8 mouse cellular contexts compared by ENCODE assay signal in genomic region chr11:77497341-77497756, GRCm38 (mm10). TPM values are rescaled to one million over a fixed set of nuclear protein-coding genes. Genes with fewer than 3 reads are reported as not detected.
DNase-seq lines count a peak whose midpoint lies in the region; ATAC-seq and TF ChIP-seq lines count a peak whose summit lies in the region.

No protein-coding gene starts in this region.

- peak overlapping the region; percentile 94 for H3K27ac ChIP-seq in heart, embryonic 11.5 days (ENCODE audit: low read depth, low read length)
- peak overlapping the region; percentile 81 for H3K27ac ChIP-seq in stomach, postnatal 0 days (replicated peaks)

- peaks cover 55% of the 10 kb centered on the region for H3K36me3 ChIP-seq in megakaryocyte, embryonic 14.5 days (replicated peaks; ENCODE audit: low read length)
- H3K36me3 ChIP-seq in heart, embryonic 11.5 days (ENCODE audit: control insufficient read depth, insufficient read depth, low read length), result peaks cover 12% of the 10 kb centered on the region
- H3K36me3 ChIP-seq in stomach, postnatal 0 days (ENCODE audit: control insufficient read depth, insufficient read depth, low read length), result peaks cover 6% of the 10 kb centered on the region; the same call in 1 of the 2 replicates

- peaks cover 84% of the 10 kb centered on the region for H3K4me1 ChIP-seq in megakaryocyte, embryonic 14.5 days
- peaks cover 45% of the 10 kb centered on the region for H3K4me1 ChIP-seq in heart, embryonic 11.5 days (ENCODE audit: control insufficient read depth, insufficient read depth, low read length)
- peaks cover 12% of the 10 kb centered on the region for H3K4me1 ChIP-seq in stomach, postnatal 0 days (replicated peaks; ENCODE audit: control insufficient read depth, insufficient read depth)

- H3K27me3 ChIP-seq in megakaryocyte, embryonic 14.5 days (replicated peaks), result no peaks in the 10 kb centered on the region
- no peaks in the 10 kb centered on the region for H3K27me3 ChIP-seq in heart, embryonic 11.5 days (ENCODE audit: control insufficient read depth, insufficient read depth, low read length)
- no peaks in the 10 kb centered on the region for H3K27me3 ChIP-seq in stomach, postnatal 0 days (ENCODE audit: control insufficient read depth, insufficient read depth, low read length)

- TF ChIP-seq EP300 in stomach, postnatal 0 days (optimal IDR thresholded peaks at IDR 0.05), result no peak

- H3K9ac ChIP-seq in heart, embryonic 11.5 days (ENCODE audit: low read depth, low read length), result peak overlapping the region; percentile 58
- no peak overlapping the region for H3K9ac ChIP-seq in stomach, postnatal 0 days (ENCODE audit: low read length)

- no peaks in the 10 kb centered on the region for H3K9me3 ChIP-seq in megakaryocyte, embryonic 14.5 days
- no peaks in the 10 kb centered on the region for H3K9me3 ChIP-seq in heart, embryonic 11.5 days (replicated peaks; ENCODE audit: control insufficient read depth, low read length)
- no peaks in the 10 kb centered on the region for H3K9me3 ChIP-seq in stomach, postnatal 0 days (ENCODE audit: control insufficient read depth, low read length)

- peak; percentile 70 for DNase-seq in cerebellum, adult 9-11 months
- DNase-seq in kidney, adult 9 months, result peak; percentile 82
- DNase-seq in lung, postnatal 10 days, result peak; percentile 95
- peak; percentile 72 for DNase-seq in stomach, postnatal 0 days (ENCODE audit: low spot score)
- no peak for DNase-seq in right cerebral cortex, adult 2 months (ENCODE audit: low spot score in 2 of 2)

- no peak for ATAC-seq in megakaryocyte, adult 5-6 weeks (ENCODE audit: poor library complexity, severe bottlenecking)
- ATAC-seq in heart, embryonic 11.5 days (replicated peaks; ENCODE audit: insufficient number of reproducible peaks, low FRiP score, low TSS enrichment), result 0 out of 2 replicates have a peak, but pooled peaks have one; percentile 7
- no peak for ATAC-seq in stomach, postnatal 0 days (ENCODE audit: low FRiP score, low TSS enrichment)

- peak; percentile 63 for TF ChIP-seq CTCF in stomach, postnatal 0 days (IDR thresholded peaks at IDR 0.05; ENCODE audit: low read depth)

- peak overlapping the region; percentile 50 for H3K4me3 ChIP-seq in megakaryocyte, embryonic 14.5 days (replicated peaks)
- 0 out of 2 replicates have a peak overlapping the region, but pooled peaks have one; percentile 5 for H3K4me3 ChIP-seq in heart, embryonic 11.5 days (ENCODE audit: low read depth, low read length)
- H3K4me3 ChIP-seq in stomach, postnatal 0 days (ENCODE audit: low read depth, low read length), result no peak overlapping the region

- 25% methylated on average over 6 of the region's 6 CpGs for WGBS in heart, embryonic 11.5 days (ENCODE audit: insufficient replicate concordance)
- WGBS in stomach, postnatal 0 days, result 35% methylated on average over 6 of the region's 6 CpGs

- peak overlapping the region; percentile 41 for H3K4me2 ChIP-seq in heart, embryonic 11.5 days
- H3K4me2 ChIP-seq in stomach, postnatal 0 days (replicated peaks; ENCODE audit: low read depth), result no peak overlapping the region

RNA-seq across cellular contexts. Expression of gene Git1, which starts 4.0 kb away (rescaled TPM):
- polyA plus RNA-seq in megakaryocyte, embryonic 14.5 days (2012; ENCODE audit: insufficient read depth, low replicate concordance), result 65.1 and 158 TPM in 2 replicates
- 17.6 and 20.0 TPM in 2 replicates for total RNA-seq in megakaryocyte, adult 5-6 weeks (2015)
- 12.3 and 18.7 TPM in 2 replicates for total RNA-seq in megakaryocyte, adult 5-6 weeks (2017)
- 13.3 and 15.1 TPM in 2 replicates for polyA plus RNA-seq in heart, embryonic 11.5 days (2014; fragmentation: Nextera tagmentation; extraction: Ambion mirVana)
- 5.9 and 7.9 TPM in 2 replicates for polyA plus RNA-seq in stomach, postnatal 0 days (2015; fragmentation: Nextera tagmentation; extraction: Ambion mirVana)

RNA-seq across cellular contexts. Expression of gene Ankrd13b, which starts 7.9 kb away (rescaled TPM):
- 6.7 and 9.3 TPM in 2 replicates for polyA plus RNA-seq in megakaryocyte, embryonic 14.5 days (2012; ENCODE audit: insufficient read depth, low replicate concordance)
- 2.0 and 2.1 TPM in 2 replicates for total RNA-seq in megakaryocyte, adult 5-6 weeks (2015)
- 2.8 and 9.1 TPM in 2 replicates for total RNA-seq in megakaryocyte, adult 5-6 weeks (2017)
- 3.0 and 3.4 TPM in 2 replicates for polyA plus RNA-seq in heart, embryonic 11.5 days (2014; fragmentation: Nextera tagmentation; extraction: Ambion mirVana)
- polyA plus RNA-seq in stomach, postnatal 0 days (2015; fragmentation: Nextera tagmentation; extraction: Ambion mirVana), result 2.4 and 3.0 TPM in 2 replicates

RNA-seq across cellular contexts. Expression of gene Abhd15, which starts 17.6 kb away (rescaled TPM):
- 2.4 and 4.6 TPM in 2 replicates for polyA plus RNA-seq in megakaryocyte, embryonic 14.5 days (2012; ENCODE audit: insufficient read depth, low replicate concordance)
- 6.8 and 8.3 TPM in 2 replicates for total RNA-seq in megakaryocyte, adult 5-6 weeks (2015)
- 13.8 and 17.0 TPM in 2 replicates for total RNA-seq in megakaryocyte, adult 5-6 weeks (2017)
- polyA plus RNA-seq in heart, embryonic 11.5 days (2014; fragmentation: Nextera tagmentation; extraction: Ambion mirVana), result 0.82 and 1.5 TPM in 2 replicates
- polyA plus RNA-seq in stomach, postnatal 0 days (2015; fragmentation: Nextera tagmentation; extraction: Ambion mirVana), result 1.8 and 1.9 TPM in 2 replicates

RNA-seq across cellular contexts. Expression of gene Trp53i13, which starts 18.4 kb away (rescaled TPM):
- 22.3 and 38.9 TPM in 2 replicates for polyA plus RNA-seq in megakaryocyte, embryonic 14.5 days (2012; ENCODE audit: insufficient read depth, low replicate concordance)
- 6.2 and 6.5 TPM in 2 replicates for total RNA-seq in megakaryocyte, adult 5-6 weeks (2015)
- 5.0 and 5.8 TPM in 2 replicates for total RNA-seq in megakaryocyte, adult 5-6 weeks (2017)
- 23.0 and 24.8 TPM in 2 replicates for polyA plus RNA-seq in heart, embryonic 11.5 days (2014; fragmentation: Nextera tagmentation; extraction: Ambion mirVana)
- polyA plus RNA-seq in stomach, postnatal 0 days (2015; fragmentation: Nextera tagmentation; extraction: Ambion mirVana), result 19.5 and 20.9 TPM in 2 replicates

RNA-seq across cellular contexts. Expression of gene Gm10392, which starts 21.6 kb away (rescaled TPM):
- 0.08 TPM in 1 of 2 replicates, not detected in the other for polyA plus RNA-seq in megakaryocyte, embryonic 14.5 days (2012; ENCODE audit: insufficient read depth, low replicate concordance)
- not detected in 2 replicates for total RNA-seq in megakaryocyte, adult 5-6 weeks (2015)
- 0.51 and 1.8 TPM in 2 replicates for total RNA-seq in megakaryocyte, adult 5-6 weeks (2017)
- 0.13 TPM in 1 of 2 replicates, not detected in the other for polyA plus RNA-seq in heart, embryonic 11.5 days (2014; fragmentation: Nextera tagmentation; extraction: Ambion mirVana)
- polyA plus RNA-seq in stomach, postnatal 0 days (2015; fragmentation: Nextera tagmentation; extraction: Ambion mirVana), result 0.06 and 0.07 TPM in 2 replicates

Comparison
In these comparisons a context has a peak if more than half of its experiments do, and no peak if none do; other contexts are left out.
1. DNase-seq: peak in cerebellum, adult 9-11 months (single experiment), kidney, adult 9 months (single experiment), lung, postnatal 10 days (single experiment) and stomach, postnatal 0 days (single experiment); none in right cerebral cortex, adult 2 months (0 of 2).